Mouse (Mus musculus) lung, adult 2 months (tissue): ENCODE measurements at regions not wholly inside any gene's neighbourhood (a gene's known extent, or its start where the extent isn't known, plus 50 kb on each side); places are given as distances from the start of the nearest gene placed in this dataset.

Source experiments
- CTCF ChIP-seq: fragments of 200-500 bp; IDR thresholded peaks from 2 replicates; pipeline ENCODE4 v1.5.1; 2011; ENCODE audit warnings: mild to moderate bottlenecking, low read length, control low read depth; ENCODE audit not compliant: insufficient read depth
- POLR2A ChIP-seq: fragments of 200-500 bp; IDR thresholded peaks from 2 replicates; pipeline ENCODE4 v1.6.1; 2011; ENCODE audit warnings: low read depth, mild to moderate bottlenecking, control low read depth, low read length, borderline replicate concordance; ENCODE audit errors: extremely low read depth

DNA sequence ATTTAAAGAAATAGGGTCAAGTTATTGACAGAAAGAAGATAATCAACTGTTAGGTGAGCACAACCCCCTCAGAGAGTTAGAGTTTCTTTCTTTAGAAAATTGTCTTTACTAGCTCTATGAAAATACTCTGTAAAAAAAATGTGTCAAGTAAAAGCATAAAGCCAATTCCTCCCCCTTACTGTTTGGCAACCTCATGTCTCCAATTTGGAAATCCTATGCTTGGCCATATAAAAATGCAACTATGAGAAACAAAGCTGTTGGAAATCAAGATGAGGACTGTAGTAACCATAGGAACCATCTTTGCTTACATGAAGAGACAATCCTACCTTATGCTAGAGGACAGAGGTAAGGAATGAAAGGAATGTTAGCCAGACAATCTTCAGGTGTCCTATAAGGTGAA, 239.0 kb upstream of the Gm10306 start:
- TF ChIP-seq CTCF (no peak), POLR2A (no peak)
